Mouse (Mus musculus) liver, postnatal 0 days (tissue): ENCODE measurements around the gene Myoc.

Source experiments
- CTCF ChIP-seq: sonication (generic); IDR thresholded peaks from 2 replicates; pipeline ENCODE4 v1.5.1; 2016; ENCODE audit warnings: antibody characterized with exemption, low read depth
- EP300 ChIP-seq: IDR thresholded peaks from 2 replicates; pipeline ENCODE4 v1.6.1; 2016; ENCODE audit warnings: antibody characterized with exemption, low read depth, mild to moderate bottlenecking

- TF ChIP-seq EP300 = no peak
- TF ChIP-seq CTCF = peak; percentile 58
Measured at GRCm38 (mm10) chr1:162646083-162646686, 7.2 kb downstream of the Myoc start.
